Mouse (Mus musculus) neural tube, embryonic 13.5 days (tissue): ENCODE data around the gene Celf2. TPM values are rescaled to one million over a fixed set of nuclear protein-coding genes. Genes with fewer than 3 reads are reported as not detected.

Experiments used
- ATAC-seq: fragments of 200-750 bp; cut with Nextera tagmentation; 2 replicates; pipeline ENCODE4 v1.8.0; 2017; ENCODE audit warnings: low read depth, mild to moderate bottlenecking, moderate TSS enrichment, moderate library complexity
- H3K27ac ChIP-seq: fragments of 300-500 bp; sonication (generic); replicated peaks from 2 replicates; pipeline ENCODE4 v1.5.1; 2015; ENCODE audit warnings: moderate library complexity, mild to moderate bottlenecking, inconsistent platforms
- H3K27me3 ChIP-seq: fragments of 300-500 bp; sonication (generic); 2 replicates; pipeline ENCODE4 v1.6.1; 2015; ENCODE audit warnings: mild to moderate bottlenecking, inconsistent platforms
- H3K36me3 ChIP-seq: fragments of 300-500 bp; sonication (generic); 2 replicates; pipeline ENCODE4 v1.6.1; 2015; ENCODE audit warnings: mild to moderate bottlenecking, inconsistent platforms
- H3K4me1 ChIP-seq: fragments of 300-500 bp; sonication (generic); replicated peaks from 2 replicates; pipeline ENCODE4 v1.6.1; 2015; ENCODE audit warnings: inconsistent platforms
- H3K4me2 ChIP-seq: fragments of 300-500 bp; sonication (generic); 2 replicates; pipeline ENCODE4 v1.6.1; 2015; ENCODE audit warnings: inconsistent platforms, mild to moderate bottlenecking, moderate library complexity
- H3K4me3 ChIP-seq: fragments of 300-500 bp; sonication (generic); 2 replicates; pipeline ENCODE4 v1.5.1; 2015; ENCODE audit warnings: mild to moderate bottlenecking, inconsistent platforms
- H3K9ac ChIP-seq: fragments of 300-500 bp; sonication (generic); 2 replicates; pipeline ENCODE4 v1.6.1; 2015; ENCODE audit warnings: moderate library complexity, mild to moderate bottlenecking, inconsistent platforms
- H3K9me3 ChIP-seq: fragments of 300-500 bp; sonication (generic); 2 replicates; pipeline ENCODE4 v1.6.1; 2016; ENCODE audit warnings: inconsistent platforms
- WGBS: fragments of 180-500 bp; shearing (Covaris S2); methylation state at CpG from one replicate; pipeline ENCODE4 v1.1.7; 2015; 5-methylcytosine and 5-hydroxymethylcytosine counted together
- polyA plus RNA-seq: library from polyadenylated mRNA; unstranded; fragments of >200 nt; fragmentation: Nextera tagmentation; extraction: Ambion mirVana; gene quantifications from 2 replicates; pipeline ENCODE4 v1.2.1, GENCODE M21; 2015

Gene Celf2
- polyA plus RNA-seq, 1 experiment from 2014 or later = 111 TPM

DNA sequence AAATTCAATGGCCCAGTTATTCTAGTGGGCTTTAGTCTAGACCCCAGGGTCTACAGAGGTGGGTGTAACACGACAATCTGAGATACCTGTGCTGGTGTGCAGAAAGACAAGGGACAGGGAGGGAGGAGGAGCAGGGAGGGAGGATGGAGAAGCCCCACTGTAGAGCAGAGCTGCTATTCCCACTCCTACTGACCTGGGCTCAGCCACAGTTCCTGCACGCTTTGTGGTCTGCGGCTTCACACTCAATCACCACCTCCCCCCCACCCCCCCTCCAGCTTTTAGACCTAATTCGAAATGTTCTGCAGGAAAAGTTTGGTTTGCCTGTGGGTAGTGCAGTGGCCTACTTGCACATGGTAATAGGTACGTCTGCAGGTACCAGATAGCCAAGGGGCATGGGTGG is 1015.5 kb downstream of the Celf2 start:
- no peak for ATAC-seq
- Histone ChIP-seq H3K27ac (no peak overlapping the region), H3K4me1 (no peaks in the 10 kb centered on the region), H3K4me2 (no peak overlapping the region), H3K4me3 (no peak overlapping the region), H3K9me3 (no peaks in the 10 kb centered on the region), H3K27me3 (no peaks in the 10 kb centered on the region), H3K9ac (no peak overlapping the region), H3K36me3 (no peaks in the 10 kb centered on the region)
- 82% methylated on average over 5 of the region's 5 CpGs for WGBS

GRCm38 (mm10) chr2:6490870-6491269 is 1018.5 kb downstream of the Celf2 start:
- Histone ChIP-seq H3K4me1 (no peaks in the 10 kb centered on the region), H3K36me3 (no peaks in the 10 kb centered on the region), H3K27me3 (no peaks in the 10 kb centered on the region), H3K4me3 (no peak overlapping the region), H3K9ac (no peak overlapping the region), H3K27ac (no peak overlapping the region), H3K9me3 (no peaks in the 10 kb centered on the region), H3K4me2 (no peak overlapping the region)
- no peak for ATAC-seq
- 84% methylated on average over 4 of the region's 4 CpGs for WGBS

DNA sequence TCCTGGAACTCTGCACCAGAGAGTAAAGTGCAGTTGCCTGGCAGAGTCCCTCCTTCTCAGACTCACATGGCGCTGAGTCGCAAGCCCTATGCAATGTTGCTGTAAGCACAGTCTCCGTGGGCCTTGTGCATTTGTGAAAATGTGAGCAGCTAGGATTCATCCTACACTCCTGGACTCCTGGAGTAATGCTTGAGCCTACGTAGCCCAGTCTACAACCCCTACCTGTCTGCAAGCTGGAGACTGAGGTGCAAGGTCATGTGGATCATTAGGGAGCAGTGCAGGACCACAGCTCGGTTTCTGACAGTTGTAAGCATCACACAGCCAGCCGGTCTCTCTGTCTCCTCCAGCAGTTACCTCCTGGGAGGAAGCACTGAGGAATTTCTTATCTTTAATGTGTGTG is 1019.3 kb downstream of the Celf2 start:
- Histone ChIP-seq H3K4me2 (no peak overlapping the region), H3K27ac (no peak overlapping the region), H3K4me1 (no peaks in the 10 kb centered on the region), H3K9ac (no peak overlapping the region), H3K9me3 (no peaks in the 10 kb centered on the region), H3K4me3 (no peak overlapping the region), H3K27me3 (no peaks in the 10 kb centered on the region), H3K36me3 (no peaks in the 10 kb centered on the region)
- ATAC-seq = no peak
- WGBS = 85% methylated on average over 6 of the region's 6 CpGs
